Mouse (Mus musculus): ENCODE data around the gene Cd37. TPM values are rescaled to one million over a fixed set of nuclear protein-coding genes. Genes with fewer than 3 reads are reported as not detected.
"Not testable (repeated sequence)": the region's sequence is repeated elsewhere in the genome, so short reads cannot be mapped to it uniquely, and the experiment has no call there.

Gene Cd37
- total and polyA plus RNA-seq, 2 experiments: 1.4 to 11.5 TPM

GRCm38 (mm10) chr7:45265518-45265917 is 26.6 kb upstream of the Cd37 start:
- no peak overlapping the region for H3K27ac ChIP-seq (replicated peaks; ENCODE audit: insufficient read depth, low read depth, low read length)
- no peak overlapping the region for H3K9ac ChIP-seq (ENCODE audit: low read depth, low read length)
- H3K27me3 ChIP-seq (ENCODE audit: control insufficient read depth, insufficient read depth, low read length): no peaks in the 10 kb centered on the region
- no peak overlapping the region for H3K4me3 ChIP-seq (ENCODE audit: insufficient read depth, low read depth, low read length)
- no peaks in the 10 kb centered on the region for H3K79me2 ChIP-seq (ENCODE audit: control insufficient read depth, insufficient read depth, low read length)
- peak; percentile 52 for DNase-seq (ENCODE audit: extremely low read depth, low read depth, low spot score)
- peaks cover 14% of the 10 kb centered on the region for H3K4me1 ChIP-seq (ENCODE audit: control insufficient read depth, insufficient read depth, low read length)
- TF ChIP-seq POLR2A (IDR thresholded peaks at IDR 0.05; ENCODE audit: extremely low read depth, insufficient read depth, low read length): no peak
- TF ChIP-seq CTCF (IDR thresholded peaks at IDR 0.05; ENCODE audit: low read depth, low read length): no peak
- WGBS: 80% methylated on average over 1 of the region's 1 CpGs
- no peaks in the 10 kb centered on the region for H3K36me3 ChIP-seq (ENCODE audit: control insufficient read depth, insufficient read depth, low read length)

- Histone ChIP-seq H3K27me3 (ENCODE audit: control insufficient read depth, insufficient read depth, low read length) (no peaks in the 10 kb centered on the region), H3K9ac (ENCODE audit: low read depth, low read length) (0 out of 2 replicates have a peak overlapping the region, but pooled peaks have one; percentile 31), H3K27ac (replicated peaks; ENCODE audit: insufficient read depth, low read depth, low read length) (peak overlapping the region; percentile 66), H3K4me1 (ENCODE audit: control insufficient read depth, insufficient read depth, low read length) (peaks cover 14% of the 10 kb centered on the region), H3K36me3 (ENCODE audit: control insufficient read depth, insufficient read depth, low read length) (no peaks in the 10 kb centered on the region), H3K4me3 (ENCODE audit: insufficient read depth, low read depth, low read length) (no peak overlapping the region), H3K79me2 (ENCODE audit: control insufficient read depth, insufficient read depth, low read length) (no peaks in the 10 kb centered on the region)
- peak; percentile 58 for TF ChIP-seq CTCF (IDR thresholded peaks at IDR 0.05; ENCODE audit: low read depth, low read length)
- no peak for TF ChIP-seq POLR2A (IDR thresholded peaks at IDR 0.05; ENCODE audit: extremely low read depth, insufficient read depth, low read length)
- WGBS: 26% methylated on average over 3 of the region's 3 CpGs
- DNase-seq (ENCODE audit: extremely low read depth, low read depth, low spot score): peak; percentile 90
These were observed 25.4 kb upstream of the Cd37 start for GRCm38 (mm10) chr7:45264348-45264747.

- DNase-seq (ENCODE audit: extremely low read depth, low read depth, low spot score): no peak
- no peak overlapping the region for H3K9ac ChIP-seq (ENCODE audit: low read depth, low read length)
- H3K4me3 ChIP-seq (ENCODE audit: insufficient read depth, low read depth, low read length): no peak overlapping the region
- H3K36me3 ChIP-seq (ENCODE audit: control insufficient read depth, insufficient read depth, low read length): no peaks in the 10 kb centered on the region
- no peak overlapping the region for H3K27ac ChIP-seq (replicated peaks; ENCODE audit: insufficient read depth, low read depth, low read length)
- no peaks in the 10 kb centered on the region for H3K79me2 ChIP-seq (ENCODE audit: control insufficient read depth, insufficient read depth, low read length)
- 89% methylated on average over 7 of the region's 7 CpGs for WGBS
- TF ChIP-seq POLR2A (IDR thresholded peaks at IDR 0.05; ENCODE audit: extremely low read depth, insufficient read depth, low read length) (no peak), CTCF (IDR thresholded peaks at IDR 0.05; ENCODE audit: low read depth, low read length) (no peak)
- peaks cover 14% of the 10 kb centered on the region for H3K4me1 ChIP-seq (ENCODE audit: control insufficient read depth, insufficient read depth, low read length)
- no peaks in the 10 kb centered on the region for H3K27me3 ChIP-seq (ENCODE audit: control insufficient read depth, insufficient read depth, low read length)
These were observed 24.2 kb upstream of the Cd37 start for GRCm38 (mm10) chr7:45263006-45263607.

GRCm38 (mm10) chr7:45262266-45262665 is 23.4 kb upstream of the Cd37 start:
- Histone ChIP-seq H3K9ac (ENCODE audit: low read depth, low read length) (no peak overlapping the region), H3K36me3 (ENCODE audit: control insufficient read depth, insufficient read depth, low read length) (no peaks in the 10 kb centered on the region), H3K27me3 (ENCODE audit: control insufficient read depth, insufficient read depth, low read length) (no peaks in the 10 kb centered on the region), H3K27ac (replicated peaks; ENCODE audit: insufficient read depth, low read depth, low read length) (no peak overlapping the region), H3K4me1 (ENCODE audit: control insufficient read depth, insufficient read depth, low read length) (peaks cover 14% of the 10 kb centered on the region), H3K79me2 (ENCODE audit: control insufficient read depth, insufficient read depth, low read length) (no peaks in the 10 kb centered on the region), H3K4me3 (ENCODE audit: insufficient read depth, low read depth, low read length) (no peak overlapping the region)
- TF ChIP-seq CTCF (IDR thresholded peaks at IDR 0.05; ENCODE audit: low read depth, low read length): no peak
- no peak for TF ChIP-seq POLR2A (IDR thresholded peaks at IDR 0.05; ENCODE audit: extremely low read depth, insufficient read depth, low read length)
- DNase-seq (ENCODE audit: extremely low read depth, low read depth, low spot score): no peak
- 74% methylated on average over 7 of the region's 7 CpGs for WGBS

- no peaks in the 10 kb centered on the region for H3K27me3 ChIP-seq (ENCODE audit: control insufficient read depth, insufficient read depth, low read length)
- no peak overlapping the region for H3K9ac ChIP-seq (ENCODE audit: low read depth, low read length)
- no peak for TF ChIP-seq POLR2A (IDR thresholded peaks at IDR 0.05; ENCODE audit: extremely low read depth, insufficient read depth, low read length)
- no peak for TF ChIP-seq CTCF (IDR thresholded peaks at IDR 0.05; ENCODE audit: low read depth, low read length)
- no peaks in the 10 kb centered on the region for H3K79me2 ChIP-seq (ENCODE audit: control insufficient read depth, insufficient read depth, low read length)
- DNase-seq (ENCODE audit: extremely low read depth, low read depth, low spot score): no peak
- no peak overlapping the region for H3K4me3 ChIP-seq (ENCODE audit: insufficient read depth, low read depth, low read length)
- H3K27ac ChIP-seq (replicated peaks; ENCODE audit: insufficient read depth, low read depth, low read length): no peak overlapping the region
- 90% methylated on average over 8 of the region's 8 CpGs for WGBS
- H3K4me1 ChIP-seq (ENCODE audit: control insufficient read depth, insufficient read depth, low read length): peaks cover 5% of the 10 kb centered on the region; the same call in 1 of the 2 replicates
- no peaks in the 10 kb centered on the region for H3K36me3 ChIP-seq (ENCODE audit: control insufficient read depth, insufficient read depth, low read length)
These were observed 20.4 kb upstream of the Cd37 start for GRCm38 (mm10) chr7:45259281-45259680.

GRCm38 (mm10) chr7:45257063-45257840 is 18.3 kb upstream of the Cd37 start:
- Histone ChIP-seq H3K27me3 (ENCODE audit: control insufficient read depth, insufficient read depth, low read length) (no peaks in the 10 kb centered on the region), H3K4me3 (ENCODE audit: insufficient read depth, low read depth, low read length) (no peak overlapping the region), H3K79me2 (ENCODE audit: control insufficient read depth, insufficient read depth, low read length) (no peaks in the 10 kb centered on the region), H3K4me1 (ENCODE audit: control insufficient read depth, insufficient read depth, low read length) (peaks cover 1% of the 10 kb centered on the region; the same call in 1 of the 2 replicates), H3K36me3 (ENCODE audit: control insufficient read depth, insufficient read depth, low read length) (no peaks in the 10 kb centered on the region), H3K9ac (ENCODE audit: low read depth, low read length) (no peak overlapping the region), H3K27ac (replicated peaks; ENCODE audit: insufficient read depth, low read depth, low read length) (no peak overlapping the region)
- peak; percentile 55 for DNase-seq (ENCODE audit: extremely low read depth, low read depth, low spot score)
- TF ChIP-seq POLR2A (IDR thresholded peaks at IDR 0.05; ENCODE audit: extremely low read depth, insufficient read depth, low read length) (no peak), CTCF (IDR thresholded peaks at IDR 0.05; ENCODE audit: low read depth, low read length) (no peak)
- 78% methylated on average over 11 of the region's 11 CpGs for WGBS

GRCm38 (mm10) chr7:45255822-45256221 is 16.9 kb upstream of the Cd37 start:
- not testable (repeated sequence) for H3K9ac ChIP-seq (ENCODE audit: low read depth, low read length); H3K27ac ChIP-seq (replicated peaks; ENCODE audit: insufficient read depth, low read depth, low read length); H3K79me2 ChIP-seq (ENCODE audit: control insufficient read depth, insufficient read depth, low read length); H3K27me3 ChIP-seq (ENCODE audit: control insufficient read depth, insufficient read depth, low read length); H3K4me3 ChIP-seq (ENCODE audit: insufficient read depth, low read depth, low read length); H3K4me1 ChIP-seq (ENCODE audit: control insufficient read depth, insufficient read depth, low read length); H3K36me3 ChIP-seq (ENCODE audit: control insufficient read depth, insufficient read depth, low read length)
- WGBS: 39% methylated on average over 6 of the region's 7 CpGs
- DNase-seq (ENCODE audit: extremely low read depth, low read depth, low spot score): peak; percentile 76

Data from liver, adult 2 months (tissue).